Mouse (Mus musculus) spleen, adult 2 months (tissue): ENCODE data around the gene Sft2d2. TPM values are rescaled to one million over a fixed set of nuclear protein-coding genes. Genes with fewer than 3 reads are reported as not detected.

Source experiments
- DNase-seq, 2 experiments: peaks; one replicate each; pipeline versions ENCODE4 v3.0.0 to v3.0.0-alpha.2; 2012 to 2021; ENCODE audit warnings: low spot score in 2 of 2, low read depth in 1 of 2
- H3K27ac ChIP-seq: fragments of 200-500 bp; 2 replicates; pipeline ENCODE4 v1.5.1; 2012; ENCODE audit warnings: low read length, inconsistent platforms; ENCODE audit not compliant: insufficient read depth
- H3K27me3 ChIP-seq: fragments of 200-500 bp; 2 replicates; pipeline ENCODE4 v1.6.1; 2012; ENCODE audit warnings: mild to moderate bottlenecking, moderate library complexity, low read length, inconsistent platforms; ENCODE audit not compliant: control insufficient read depth, insufficient read depth
- H3K36me3 ChIP-seq: fragments of 200-500 bp; 2 replicates; pipeline ENCODE4 v1.6.1; 2012; ENCODE audit warnings: mild to moderate bottlenecking, low read length, inconsistent platforms; ENCODE audit not compliant: control insufficient read depth, insufficient read depth
- H3K4me1 ChIP-seq: fragments of 200-500 bp; 2 replicates; pipeline ENCODE4 v1.6.1; 2011; ENCODE audit warnings: inconsistent platforms; ENCODE audit not compliant: control insufficient read depth, insufficient read depth, insufficient read length
- H3K4me3 ChIP-seq: fragments of 200-500 bp; 2 replicates; pipeline ENCODE4 v1.5.1; 2011; ENCODE audit warnings: mild to moderate bottlenecking, inconsistent platforms; ENCODE audit not compliant: insufficient read depth, insufficient read length; ENCODE audit errors: extremely low read depth
- CTCF ChIP-seq: fragments of 200-500 bp; IDR thresholded peaks from 2 replicates; pipeline ENCODE4 v1.5.1; 2011; ENCODE audit warnings: mild to moderate bottlenecking, inconsistent platforms; ENCODE audit not compliant: insufficient read depth, insufficient read length, insufficient replicate concordance; ENCODE audit errors: extremely low read depth
- POLR2A ChIP-seq: fragments of 200-500 bp; IDR thresholded peaks from 2 replicates; pipeline ENCODE4 v1.6.1; 2011; ENCODE audit warnings: low read depth, low read length, inconsistent platforms
- WGBS: fragments of 180-500 bp; shearing (Covaris S2); methylation state at CpG from one replicate; pipeline ENCODE4 v1.1.7; 2018; 5-methylcytosine and 5-hydroxymethylcytosine counted together
- polyA plus RNA-seq: library from polyadenylated mRNA; depleted of rRNA; stranded (reverse); fragments of >200 nt; gene quantifications from 2 replicates; pipeline ENCODE4 v1.2.3, GENCODE M21; 2012

Gene Sft2d2
- polyA plus RNA-seq, 1 experiment: 34.5 TPM

GRCm38 (mm10) chr1:165198951-165199350, 4.7 kb upstream of the Sft2d2 start:
- Histone ChIP-seq H3K36me3 (no peaks in the 10 kb centered on the region), H3K27ac (no peak overlapping the region), H3K27me3 (no peaks in the 10 kb centered on the region), H3K4me3 (no peak overlapping the region), H3K4me1 (no peaks in the 10 kb centered on the region; the same call in 1 of the 2 replicates)
- DNase-seq: no peak
- TF ChIP-seq POLR2A: no peak
- no peak for TF ChIP-seq CTCF
- WGBS: 74% methylated on average over 1 of the region's 1 CpGs

GRCm38 (mm10) chr1:165197875-165198274, 3.6 kb upstream of the Sft2d2 start:
- DNase-seq: no peak
- no peak overlapping the region for H3K27ac ChIP-seq

GRCm38 (mm10) chr1:165195396-165195960, 1.2 kb upstream of the Sft2d2 start:
- DNase-seq: no peak
- Histone ChIP-seq H3K27me3 (no peaks in the 10 kb centered on the region), H3K4me3 (no peak overlapping the region), H3K4me1 (peaks cover 6% of the 10 kb centered on the region; the same call in 1 of the 2 replicates), H3K27ac (no peak overlapping the region), H3K36me3 (no peaks in the 10 kb centered on the region)
- WGBS: 51% methylated on average over 3 of the region's 3 CpGs
- TF ChIP-seq CTCF (no peak), POLR2A (no peak)

More at GRCm38 (mm10) chr1:165197875-165198274, 3.6 kb upstream of the Sft2d2 start:
- Histone ChIP-seq H3K27me3 (no peaks in the 10 kb centered on the region), H3K4me1 (no peaks in the 10 kb centered on the region; the same call in 1 of the 2 replicates), H3K36me3 (no peaks in the 10 kb centered on the region), H3K4me3 (no peak overlapping the region)
- WGBS: 38% methylated on average over 3 of the region's 3 CpGs
- TF ChIP-seq POLR2A (no peak), CTCF (no peak)

- Histone ChIP-seq H3K4me1 (peaks cover 6% of the 10 kb centered on the region; the same call in 1 of the 2 replicates), H3K27ac (peak overlapping the region; percentile 44), H3K27me3 (no peaks in the 10 kb centered on the region), H3K4me3 (peak overlapping the region; percentile 81), H3K36me3 (no peaks in the 10 kb centered on the region)
- TF ChIP-seq CTCF (no peak), POLR2A (no peak)
- WGBS: 7% methylated on average over 5 of the region's 5 CpGs
- DNase-seq: no peak
Observed at GRCm38 (mm10) chr1:165194662-165195013, 400 bp upstream of the Sft2d2 start.

- DNase-seq: no peak
- Histone ChIP-seq H3K36me3 (no peaks in the 10 kb centered on the region), H3K4me1 (peaks cover 10% of the 10 kb centered on the region; the same call in 1 of the 2 replicates), H3K4me3 (peak overlapping the region; percentile 81), H3K27me3 (no peaks in the 10 kb centered on the region), H3K27ac (peak overlapping the region; percentile 72)
- 2% methylated on average over 7 of the region's 7 CpGs for WGBS
- no peak for TF ChIP-seq POLR2A
- TF ChIP-seq CTCF: no peak
Observed at GRCm38 (mm10) chr1:165193426-165193825, 812 bp downstream of the Sft2d2 start.

- H3K27ac ChIP-seq: 0 out of 2 replicates have a peak overlapping the region, but pooled peaks have one; percentile 2
Observed at GRCm38 (mm10) chr1:165192714-165193264, 1.4 kb downstream of the Sft2d2 start.

GRCm38 (mm10) chr1:165192102-165192501, 2.1 kb downstream of the Sft2d2 start:
- H3K4me1 ChIP-seq: peaks cover 10% of the 10 kb centered on the region; the same call in 1 of the 2 replicates
- no peak overlapping the region for H3K4me3 ChIP-seq
- 24% methylated on average over 4 of the region's 4 CpGs for WGBS

More at GRCm38 (mm10) chr1:165192714-165193264, 1.4 kb downstream of the Sft2d2 start:
- Histone ChIP-seq H3K27me3 (no peaks in the 10 kb centered on the region), H3K36me3 (no peaks in the 10 kb centered on the region), H3K4me1 (peaks cover 10% of the 10 kb centered on the region; the same call in 1 of the 2 replicates), H3K4me3 (peak overlapping the region; percentile 26; the same call in 1 of the 2 replicates)
- WGBS: 15% methylated on average over 10 of the region's 10 CpGs
- DNase-seq: no peak
- TF ChIP-seq CTCF: no peak
- no peak for TF ChIP-seq POLR2A

More at GRCm38 (mm10) chr1:165192102-165192501, 2.1 kb downstream of the Sft2d2 start:
- Histone ChIP-seq H3K27me3 (no peaks in the 10 kb centered on the region), H3K36me3 (no peaks in the 10 kb centered on the region), H3K27ac (no peak overlapping the region)
- DNase-seq: no peak
- TF ChIP-seq POLR2A (no peak), CTCF (no peak)
